Mouse (Mus musculus): ENCODE data around the gene Bloc1s4. TPM values are rescaled to one million over a fixed set of nuclear protein-coding genes. Genes with fewer than 3 reads are reported as not detected.
"Not testable (repeated sequence)": the region's sequence is repeated elsewhere in the genome, so short reads cannot be mapped to it uniquely, and the experiment has no call there.

The Bloc1s4 gene
- polyA plus RNA-seq (2015; fragmentation: Nextera tagmentation; extraction: Ambion mirVana) = 15.9 and 16.3 TPM in 2 replicates

DNA sequence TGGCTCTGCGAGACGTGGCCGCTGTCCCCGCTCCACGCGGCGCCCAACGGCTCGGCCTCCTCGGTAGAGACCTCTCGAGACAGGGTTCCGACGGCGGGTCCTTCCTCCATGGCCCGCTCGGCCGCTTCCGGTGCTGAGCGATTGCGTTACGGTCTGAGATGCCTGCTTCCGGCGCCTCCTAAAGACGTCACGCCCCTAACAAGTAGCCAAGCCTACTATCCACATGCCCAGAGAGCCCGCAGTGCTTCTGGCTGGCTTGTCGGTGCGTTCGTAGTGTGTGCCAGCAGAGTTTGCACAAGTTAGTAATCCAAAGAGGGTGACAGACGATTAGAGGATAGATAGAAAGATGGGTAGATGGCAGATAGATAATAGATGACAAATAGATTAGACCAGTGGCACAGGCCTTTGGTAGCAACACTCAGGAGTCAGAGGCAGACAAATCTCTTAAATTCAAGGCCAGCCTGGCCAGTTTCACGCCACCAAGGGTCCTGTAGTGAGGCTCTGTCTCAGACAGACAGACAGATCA, at the start of gene Bloc1s4:
Gene Bloc1s4, minus strand, starts transcription at position 115 of the 526 bp plus-strand sequence.
- Histone ChIP-seq H3K4me3 (replicated peaks) (peak within 1 kb of the TSS; percentile 98), H3K9me3 (replicated peaks) (no peaks in the 10 kb centered on the region), H3K27me3 (peaks cover 17% of the 10 kb centered on the region; the same call in 1 of the 2 replicates), H3K4me2 (peak within 1 kb of the TSS; percentile 93), H3K36me3 (replicated peaks) (no peaks in the 10 kb centered on the region), H3K27ac (replicated peaks) (peak within 1 kb of the TSS; percentile 74), H3K4me1 (replicated peaks) (peaks cover 30% of the 10 kb centered on the region), H3K9ac (peak within 1 kb of the TSS; percentile 93)
- WGBS (ENCODE audit: insufficient replicate concordance) = 2% methylated on average over 31 of the region's 31 CpGs
- peak; percentile 82 for ATAC-seq (ENCODE audit: insufficient read depth)

DNA sequence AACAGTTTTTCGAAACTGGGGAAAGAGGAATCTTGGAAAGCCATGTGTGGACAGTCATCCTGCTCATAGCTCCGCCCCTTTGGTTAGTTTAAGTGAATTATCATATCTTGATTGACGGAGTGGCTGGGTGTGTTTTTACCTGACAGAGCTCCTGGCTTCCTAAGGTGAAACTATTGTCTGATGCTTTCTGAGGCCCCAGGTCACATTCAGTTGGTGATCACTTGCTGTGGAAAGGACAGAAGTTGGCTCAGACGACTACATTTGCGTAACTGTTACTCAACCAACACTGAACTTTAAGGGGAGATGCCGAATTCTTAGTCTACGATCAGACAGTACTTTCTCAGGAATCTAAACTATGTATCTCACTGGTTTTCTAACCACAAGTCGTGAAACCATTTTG, 48.8 kb upstream of the Bloc1s4 start:
- Histone ChIP-seq H3K4me2 (peak overlapping the region; percentile 78), H3K9me3 (replicated peaks) (no peaks in the 10 kb centered on the region), H3K4me3 (replicated peaks) (peak overlapping the region; percentile 83), H3K36me3 (replicated peaks) (peaks cover 18% of the 10 kb centered on the region), H3K27me3 (peaks cover 25% of the 10 kb centered on the region), H3K27ac (replicated peaks) (peak overlapping the region; percentile 95), H3K4me1 (replicated peaks) (peaks cover 22% of the 10 kb centered on the region), H3K9ac (peak overlapping the region; percentile 39; the same call in 1 of the 2 replicates)
- WGBS (ENCODE audit: insufficient replicate concordance) = 50% methylated on average over 8 of the region's 8 CpGs
- ATAC-seq (ENCODE audit: insufficient read depth) = no peak

DNA sequence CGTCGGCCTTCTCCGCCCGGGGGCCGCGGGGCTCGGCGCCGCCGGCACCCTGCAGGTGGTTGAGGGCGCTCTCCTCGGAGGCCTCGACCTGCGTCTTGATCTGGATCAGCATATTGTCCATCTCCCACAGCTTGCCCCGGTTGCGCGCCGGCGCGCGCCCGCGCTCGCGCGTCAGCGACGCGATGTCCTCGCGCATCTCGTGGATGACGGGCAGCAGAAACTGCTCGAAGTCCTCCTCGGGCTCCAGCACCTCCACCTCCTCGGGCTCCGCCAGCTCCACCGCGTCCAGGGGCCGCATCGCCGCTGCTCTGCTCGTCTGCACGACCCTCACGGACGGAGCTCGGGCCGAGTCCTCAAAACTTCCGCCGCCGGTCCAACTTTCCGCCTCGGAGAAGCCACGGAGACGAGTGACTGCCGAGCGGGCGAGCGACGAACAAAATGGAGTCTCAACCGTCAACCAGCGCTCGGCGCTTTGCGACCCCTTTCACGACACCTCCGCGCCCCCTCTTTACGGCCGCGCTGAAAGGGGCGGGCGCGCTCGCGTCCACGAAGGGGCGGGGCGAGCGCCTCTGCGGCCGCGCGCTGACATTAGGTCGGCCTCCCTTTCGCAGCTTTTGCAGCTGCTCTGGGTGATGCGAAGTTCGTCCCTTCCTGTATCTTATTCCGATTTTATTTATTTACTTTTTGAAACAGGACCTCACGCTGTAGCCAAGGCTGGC, 48.0 kb upstream of the Bloc1s4 start, which contains the start of gene Mrfap1:
Gene Mrfap1, minus strand, starts transcription at position 477 of the 719 bp plus-strand sequence.
- under 1% methylated on average over 90 of the region's 90 CpGs for WGBS (ENCODE audit: insufficient replicate concordance)
- peaks cover 18% of the 10 kb centered on the region for H3K36me3 ChIP-seq (replicated peaks)
- H3K27me3 ChIP-seq = peaks cover 22% of the 10 kb centered on the region
- peaks cover 30% of the 10 kb centered on the region for H3K4me1 ChIP-seq (replicated peaks)
- peak within 1 kb of the TSS; percentile 78 for H3K4me2 ChIP-seq
- peak within 1 kb of the TSS; percentile 73 for H3K9ac ChIP-seq
- ATAC-seq (ENCODE audit: insufficient read depth) = peak; percentile 80
- peak within 1 kb of the TSS; percentile 83 for H3K4me3 ChIP-seq (replicated peaks)
- H3K9me3 ChIP-seq (replicated peaks) = not testable (repeated sequence)
- H3K27ac ChIP-seq (replicated peaks) = peak within 1 kb of the TSS; percentile 95

DNA sequence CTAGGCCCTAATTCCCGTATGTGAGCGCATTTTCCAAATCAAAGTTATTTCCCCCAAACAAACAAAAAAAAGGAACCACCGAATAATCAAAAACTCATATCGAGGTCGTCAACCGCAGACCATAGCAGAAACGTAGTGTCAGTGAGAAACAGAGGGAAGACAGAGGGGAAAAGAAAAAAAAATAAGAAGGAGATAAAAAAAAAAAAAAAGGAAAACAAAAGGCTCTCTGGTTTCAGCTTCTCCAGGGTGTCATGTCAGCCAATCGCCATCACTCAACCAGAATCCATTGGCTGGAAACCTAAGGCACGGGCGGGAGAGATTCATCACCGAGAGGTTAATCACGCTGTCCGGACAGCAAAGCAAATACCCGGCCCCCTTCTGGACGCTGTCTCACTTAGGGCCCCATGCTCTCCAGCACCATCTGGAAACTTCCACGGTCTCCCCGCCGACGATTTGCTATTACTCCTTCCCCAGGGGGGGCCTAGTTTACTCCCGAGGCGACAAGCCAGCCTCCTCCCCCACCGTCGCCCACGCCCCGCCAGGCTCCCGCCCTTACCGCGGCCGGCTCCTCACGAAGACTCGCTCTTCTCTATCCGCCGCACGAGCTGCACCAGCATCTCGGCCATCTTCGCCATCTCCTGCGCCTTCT, 47.3 kb upstream of the Bloc1s4 start:
- Histone ChIP-seq H3K4me2 (peak overlapping the region; percentile 78), H3K27ac (replicated peaks) (peak overlapping the region; percentile 95), H3K9ac (peak overlapping the region; percentile 73), H3K36me3 (replicated peaks) (peaks cover 18% of the 10 kb centered on the region), H3K4me3 (replicated peaks) (peak overlapping the region; percentile 83), H3K27me3 (peaks cover 22% of the 10 kb centered on the region), H3K4me1 (replicated peaks) (peaks cover 32% of the 10 kb centered on the region)
- H3K9me3 ChIP-seq (replicated peaks) = not testable (repeated sequence)
- ATAC-seq (ENCODE audit: insufficient read depth) = peak; percentile 64
- WGBS (ENCODE audit: insufficient replicate concordance) = 2% methylated on average over 36 of the region's 37 CpGs

DNA sequence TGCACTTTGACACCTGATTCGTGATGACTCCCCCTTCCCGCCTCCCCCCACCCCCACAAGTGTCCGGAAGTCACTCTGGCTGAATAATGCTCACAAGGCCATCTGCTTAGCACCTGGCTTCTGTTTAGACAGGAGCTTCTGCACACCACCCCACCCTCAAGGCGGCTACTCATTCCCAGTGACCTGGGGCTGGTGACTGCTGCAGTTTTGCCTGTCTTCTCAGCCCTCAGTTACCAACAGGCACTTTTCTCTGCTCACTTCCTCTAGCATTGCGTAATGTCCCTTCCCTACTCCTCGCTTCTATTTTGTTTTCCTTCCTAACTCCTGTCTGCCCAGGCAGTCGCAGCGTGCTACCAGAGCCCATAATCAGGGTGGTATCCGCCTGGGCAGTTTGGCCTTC, 43.4 kb upstream of the Bloc1s4 start:
- no peak overlapping the region for H3K27ac ChIP-seq (replicated peaks)
- no peak overlapping the region for H3K9ac ChIP-seq

DNA sequence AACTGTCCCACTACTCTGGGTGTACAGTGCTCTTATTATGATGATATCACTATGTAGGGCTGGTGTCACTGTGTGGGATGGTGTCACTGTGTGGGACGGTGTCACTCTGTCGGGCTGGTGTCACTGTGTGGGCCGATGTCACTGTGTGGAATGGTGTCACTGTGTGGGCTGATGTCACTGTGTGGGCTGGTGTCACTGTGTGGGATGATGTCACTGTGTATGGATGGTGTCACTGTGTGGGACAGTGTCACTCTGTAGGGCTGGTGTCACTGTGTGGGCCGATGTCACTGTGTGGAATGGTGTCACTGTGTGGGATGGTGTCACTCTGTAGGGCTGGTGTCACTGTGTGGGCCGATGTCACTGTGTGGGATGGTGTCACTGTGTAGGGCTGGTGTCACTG, 37.6 kb upstream of the Bloc1s4 start:
- WGBS (ENCODE audit: insufficient replicate concordance) = 75% methylated on average over 5 of the region's 5 CpGs
- no peak for ATAC-seq (ENCODE audit: insufficient read depth)
- Histone ChIP-seq H3K4me2 (no peak overlapping the region), H3K36me3 (replicated peaks) (no peaks in the 10 kb centered on the region), H3K4me3 (replicated peaks) (no peak overlapping the region), H3K9ac (no peak overlapping the region), H3K4me1 (replicated peaks) (no peaks in the 10 kb centered on the region), H3K27ac (replicated peaks) (no peak overlapping the region), H3K9me3 (replicated peaks) (no peaks in the 10 kb centered on the region), H3K27me3 (no peaks in the 10 kb centered on the region)

More for the DNA sequence above, 43.4 kb upstream of the Bloc1s4 start:
- no peak overlapping the region for H3K4me3 ChIP-seq (replicated peaks)
- ATAC-seq (ENCODE audit: insufficient read depth) = no peak
- peak overlapping the region; percentile 26; the same call in 1 of the 2 replicates for H3K4me2 ChIP-seq
- H3K27me3 ChIP-seq = peaks cover under 1% of the 10 kb centered on the region; the same call in 1 of the 2 replicates
- H3K36me3 ChIP-seq (replicated peaks) = peaks cover 18% of the 10 kb centered on the region
- H3K9me3 ChIP-seq (replicated peaks) = no peaks in the 10 kb centered on the region
- peaks cover 26% of the 10 kb centered on the region for H3K4me1 ChIP-seq (replicated peaks)
- 33% methylated on average over 9 of the region's 9 CpGs for WGBS (ENCODE audit: insufficient replicate concordance)

DNA sequence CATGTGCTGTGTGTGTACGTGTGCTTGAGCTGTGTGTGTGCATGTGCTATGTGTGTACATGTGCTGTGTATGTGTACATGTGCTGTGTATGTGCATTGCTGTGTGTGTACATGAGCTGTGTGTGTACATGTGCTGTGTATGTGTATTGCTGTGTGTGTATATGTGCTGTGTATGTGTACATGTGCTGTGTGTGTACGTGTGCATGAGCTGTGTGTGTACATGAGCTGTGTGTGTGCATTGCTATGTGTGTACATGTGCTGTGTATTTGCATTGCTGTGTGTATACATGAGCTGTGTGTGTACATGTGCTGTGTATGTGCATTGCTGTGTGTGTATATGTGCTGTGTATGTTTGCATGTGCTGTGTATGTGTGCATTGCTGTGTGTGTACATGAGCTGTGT, 31.1 kb upstream of the Bloc1s4 start:
- Histone ChIP-seq H3K9me3 (replicated peaks) (0 out of 2 replicates have a peak, but pooled peaks cover 5% of the 10 kb centered on the region), H3K27me3 (no peaks in the 10 kb centered on the region), H3K4me1 (replicated peaks) (no peaks in the 10 kb centered on the region), H3K36me3 (replicated peaks) (no peaks in the 10 kb centered on the region), H3K27ac (replicated peaks) (no peak overlapping the region), H3K4me3 (replicated peaks) (no peak overlapping the region), H3K4me2 (no peak overlapping the region), H3K9ac (no peak overlapping the region)
- 64% methylated on average over 2 of the region's 2 CpGs for WGBS (ENCODE audit: insufficient replicate concordance)
- no peak for ATAC-seq (ENCODE audit: insufficient read depth)

DNA sequence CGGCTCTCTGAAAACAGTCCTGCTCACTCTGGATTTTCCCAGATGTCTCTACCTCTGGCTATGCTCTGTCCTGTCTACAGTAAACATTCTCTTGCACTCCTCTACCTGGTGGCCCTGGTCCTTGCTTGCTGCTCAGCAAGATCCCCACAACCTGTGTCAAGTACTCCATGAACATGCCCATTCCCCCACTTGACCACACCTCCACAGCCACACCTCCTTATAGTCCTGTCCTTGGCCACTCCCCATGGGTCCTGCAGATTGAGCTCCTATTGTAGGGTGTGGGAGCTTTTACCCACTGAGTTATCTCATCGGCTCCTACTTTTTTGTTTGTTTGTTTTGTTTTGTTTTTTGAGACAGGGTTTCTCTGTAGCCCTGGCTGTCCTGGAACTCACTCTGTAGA, 30.5 kb upstream of the Bloc1s4 start:
- Histone ChIP-seq H3K36me3 (replicated peaks) (no peaks in the 10 kb centered on the region), H3K9me3 (replicated peaks) (0 out of 2 replicates have a peak, but pooled peaks cover 5% of the 10 kb centered on the region), H3K4me2 (no peak overlapping the region), H3K27ac (replicated peaks) (no peak overlapping the region), H3K4me3 (replicated peaks) (no peak overlapping the region), H3K27me3 (no peaks in the 10 kb centered on the region), H3K9ac (no peak overlapping the region), H3K4me1 (replicated peaks) (no peaks in the 10 kb centered on the region)
- ATAC-seq (ENCODE audit: insufficient read depth) = no peak
- 82% methylated on average over 1 of the region's 2 CpGs for WGBS (ENCODE audit: insufficient replicate concordance)

DNA sequence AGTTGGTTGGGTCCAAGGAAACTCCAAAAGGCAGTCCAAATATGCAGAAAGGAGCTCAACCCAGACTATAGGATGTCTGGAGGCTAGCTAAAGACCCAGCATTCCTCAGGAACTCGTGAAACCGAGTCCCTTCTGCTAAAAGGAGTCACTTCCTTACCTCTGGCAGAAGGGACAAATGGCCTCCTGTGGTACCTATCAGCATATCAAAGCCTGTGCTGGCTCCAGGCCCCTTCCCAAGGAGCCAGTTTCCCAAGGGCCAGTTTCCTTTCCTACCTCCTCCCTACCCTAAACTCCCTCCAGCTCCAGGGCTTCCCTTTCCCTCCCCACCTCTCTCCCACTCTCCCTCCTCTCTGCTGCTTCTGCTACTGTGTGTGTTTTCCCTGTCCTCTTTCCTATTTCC, 28.7 kb upstream of the Bloc1s4 start:
- Histone ChIP-seq H3K4me2 (no peak overlapping the region), H3K9ac (no peak overlapping the region), H3K4me1 (replicated peaks) (no peaks in the 10 kb centered on the region), H3K36me3 (replicated peaks) (no peaks in the 10 kb centered on the region), H3K27ac (replicated peaks) (no peak overlapping the region), H3K4me3 (replicated peaks) (no peak overlapping the region), H3K9me3 (replicated peaks) (0 out of 2 replicates have a peak, but pooled peaks cover 5% of the 10 kb centered on the region), H3K27me3 (no peaks in the 10 kb centered on the region)
- 10% methylated on average over 2 of the region's 2 CpGs for WGBS (ENCODE audit: insufficient replicate concordance)
- ATAC-seq (ENCODE audit: insufficient read depth) = no peak

DNA sequence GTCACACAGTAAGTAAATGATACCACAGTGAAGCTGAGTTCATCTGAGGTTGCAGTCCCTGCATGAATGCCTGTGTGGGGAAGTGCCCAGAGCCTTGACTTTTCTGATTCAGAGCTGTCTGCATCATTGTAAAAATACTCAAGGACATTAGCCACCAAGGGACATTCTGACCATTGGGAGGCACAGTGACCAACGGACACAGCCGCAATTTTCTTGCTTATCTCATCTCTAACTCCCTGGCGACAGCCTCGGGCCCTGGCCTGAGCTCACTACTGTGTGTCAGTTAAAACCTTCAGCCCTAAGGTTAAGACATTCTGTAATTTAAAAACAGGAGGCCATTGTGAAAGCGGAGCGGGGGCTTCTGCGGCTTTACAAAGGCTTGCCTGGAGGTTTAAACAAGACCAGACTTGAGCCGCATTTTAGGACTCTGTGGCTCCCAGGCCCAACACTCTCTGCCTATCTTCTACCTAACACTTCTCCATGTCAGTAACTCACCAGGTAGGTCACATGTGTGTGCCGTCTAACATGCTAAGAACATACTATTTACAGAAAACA, 27.6 kb upstream of the Bloc1s4 start:
- no peak overlapping the region for H3K27ac ChIP-seq (replicated peaks)
- H3K4me3 ChIP-seq (replicated peaks) = no peak overlapping the region
- no peak overlapping the region for H3K4me2 ChIP-seq
- H3K4me1 ChIP-seq (replicated peaks) = no peaks in the 10 kb centered on the region
- 0 out of 2 replicates have a peak, but pooled peaks cover 5% of the 10 kb centered on the region for H3K9me3 ChIP-seq (replicated peaks)
- H3K9ac ChIP-seq = no peak overlapping the region
- ATAC-seq (ENCODE audit: insufficient read depth) = no peak
- no peaks in the 10 kb centered on the region for H3K27me3 ChIP-seq
- H3K36me3 ChIP-seq (replicated peaks) = no peaks in the 10 kb centered on the region
- WGBS (ENCODE audit: insufficient replicate concordance) = 39% methylated on average over 9 of the region's 9 CpGs

DNA sequence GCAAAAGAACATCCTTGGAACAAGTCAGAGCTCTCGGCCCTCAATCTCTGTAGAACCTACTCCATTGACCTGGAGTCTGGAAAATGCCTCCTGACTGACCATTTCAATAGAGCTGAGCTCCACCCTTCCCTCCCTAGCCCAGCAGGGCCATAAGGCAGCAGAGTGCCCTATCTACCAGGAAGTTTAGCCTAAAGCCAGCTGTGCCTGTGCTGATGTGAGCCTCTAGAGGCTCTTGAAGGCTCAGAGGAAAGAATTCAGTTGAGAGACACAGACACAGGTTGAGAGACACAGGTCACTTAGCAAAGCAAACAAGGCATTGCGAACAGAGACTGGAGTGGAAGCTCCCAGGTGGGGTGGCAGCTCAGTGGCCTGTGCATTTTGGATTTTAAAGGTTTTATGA, 26.9 kb upstream of the Bloc1s4 start:
- Histone ChIP-seq H3K27me3 (no peaks in the 10 kb centered on the region), H3K9me3 (replicated peaks) (0 out of 2 replicates have a peak, but pooled peaks cover 2% of the 10 kb centered on the region), H3K4me3 (replicated peaks) (no peak overlapping the region), H3K36me3 (replicated peaks) (no peaks in the 10 kb centered on the region), H3K4me1 (replicated peaks) (no peaks in the 10 kb centered on the region), H3K9ac (no peak overlapping the region), H3K4me2 (no peak overlapping the region), H3K27ac (replicated peaks) (no peak overlapping the region)
- no peak for ATAC-seq (ENCODE audit: insufficient read depth)
- 73% methylated on average over 2 of the region's 2 CpGs for WGBS (ENCODE audit: insufficient replicate concordance)

All from liver, embryonic 15.5 days (tissue).